Mouse (Mus musculus) brain, embryonic 14.5 days (tissue): Measurements from ENCODE around the gene Arhgap10.

Experiments used
- CTCF ChIP-seq: fragments of 200-500 bp; IDR thresholded peaks from 2 replicates; pipeline ENCODE4 v1.5.1; 2012; ENCODE audit warnings: inconsistent platforms, mild to moderate bottlenecking, moderate library complexity, borderline replicate concordance; ENCODE audit not compliant: insufficient read depth, insufficient read length; ENCODE audit errors: extremely low read depth
- POLR2A ChIP-seq: fragments of 200-500 bp; IDR thresholded peaks from 2 replicates; pipeline ENCODE4 v1.6.1; 2012; ENCODE audit warnings: mild to moderate bottlenecking, inconsistent platforms, borderline replicate concordance; ENCODE audit not compliant: poor library complexity, insufficient read depth, insufficient read length, severe bottlenecking; ENCODE audit errors: extremely low read depth

DNA sequence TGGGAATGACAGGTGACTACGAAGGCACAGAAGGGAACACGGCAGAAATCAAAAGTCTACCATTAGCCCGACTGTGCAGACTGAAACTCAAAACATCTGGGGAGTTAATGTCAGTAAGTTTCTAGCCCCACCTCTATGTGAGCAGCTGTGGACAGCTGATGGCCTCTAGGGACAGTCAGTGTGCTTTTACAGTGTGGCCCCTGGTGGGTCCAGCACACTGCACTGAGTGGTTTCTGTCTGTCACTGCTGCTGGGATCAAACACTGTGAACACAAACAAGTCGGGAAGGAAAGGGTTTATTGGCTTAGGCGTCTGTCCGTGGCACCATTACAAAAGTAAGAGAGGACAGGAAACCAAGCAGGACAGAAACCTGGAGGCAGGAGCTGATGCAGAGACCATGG lies 136.9 kb downstream of the Arhgap10 start:
- TF ChIP-seq POLR2A (no peak), CTCF (no peak)
